In the genomic region with DNA sequence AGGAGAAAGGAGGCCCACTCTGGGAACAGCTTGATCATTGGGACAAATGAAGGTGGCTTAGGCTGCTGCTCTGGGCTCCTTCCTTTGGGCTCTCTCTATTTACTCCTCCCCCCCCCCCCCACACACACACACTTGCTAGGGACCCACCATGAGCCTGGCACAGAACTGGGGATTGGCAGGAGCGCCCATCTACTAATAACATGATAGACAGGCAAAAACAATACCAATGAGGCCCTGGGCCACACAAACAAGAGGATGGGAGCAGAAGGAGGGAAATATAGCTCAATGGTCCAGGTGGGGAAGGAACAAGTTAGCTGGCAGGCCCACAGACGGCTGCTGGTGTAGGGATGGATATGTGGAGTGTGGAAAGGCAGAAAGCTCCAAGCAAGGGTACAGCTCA, we compare ENCODE assay signal across 12 mouse cellular contexts.
DNase-seq lines count a peak whose midpoint lies in the region; ATAC-seq and TF ChIP-seq lines count a peak whose summit lies in the region.
"Had no signal": no experiment of that assay in that cellular context is flagged by ENCODE, and none has a peak within 500 bp of the region (broad histone marks: within the 10 kb centered on the region; RNA-seq: fewer than 3 reads in every experiment).

No protein-coding gene starts in this region.

- H3K4me2 ChIP-seq in forebrain, embryonic 12.5 days = no peak overlapping the region
- H3K4me2 ChIP-seq in forebrain, embryonic 11.5 days (ENCODE audit: low read depth, low read length, severe bottlenecking) = no peak overlapping the region
- no peak overlapping the region for H3K4me2 ChIP-seq in hindbrain, embryonic 11.5 days (replicated peaks; ENCODE audit: low read depth, low read length)
- H3K4me2 ChIP-seq in forebrain, embryonic 13.5 days = no peak overlapping the region
- H3K4me2 ChIP-seq in hindbrain, postnatal 0 days (ENCODE audit: low read depth, low read length) = no peak overlapping the region
- no peak overlapping the region for H3K4me2 ChIP-seq in liver, postnatal 0 days (ENCODE audit: low read depth, low read length)
- H3K4me2 ChIP-seq: embryonic facial prominence, embryonic 13.5 days had no signal

- H3K9me3 ChIP-seq in forebrain, embryonic 12.5 days = no peaks in the 10 kb centered on the region
- H3K9me3 ChIP-seq in forebrain, embryonic 11.5 days (ENCODE audit: control insufficient read depth, low read length) = no peaks in the 10 kb centered on the region
- no peaks in the 10 kb centered on the region for H3K9me3 ChIP-seq in hindbrain, embryonic 10.5 days
- no peaks in the 10 kb centered on the region for H3K9me3 ChIP-seq in hindbrain, embryonic 11.5 days (ENCODE audit: control insufficient read depth, low read length)
- H3K9me3 ChIP-seq in forebrain, embryonic 13.5 days (replicated peaks) = no peaks in the 10 kb centered on the region
- no peaks in the 10 kb centered on the region for H3K9me3 ChIP-seq in hindbrain, postnatal 0 days (ENCODE audit: low read length)
- no peaks in the 10 kb centered on the region for H3K9me3 ChIP-seq in liver, postnatal 0 days (ENCODE audit: low read length)
- H3K9me3 ChIP-seq: embryonic facial prominence, embryonic 13.5 days had no signal

- peaks cover 77% of the 10 kb centered on the region for H3K4me1 ChIP-seq in forebrain, embryonic 12.5 days
- H3K4me1 ChIP-seq in forebrain, embryonic 11.5 days (replicated peaks; ENCODE audit: control insufficient read depth, insufficient read depth, low read length) = peaks cover 31% of the 10 kb centered on the region
- H3K4me1 ChIP-seq in hindbrain, embryonic 10.5 days (replicated peaks) = peaks cover 77% of the 10 kb centered on the region
- peaks cover 17% of the 10 kb centered on the region for H3K4me1 ChIP-seq in hindbrain, embryonic 11.5 days (replicated peaks; ENCODE audit: control insufficient read depth, insufficient read depth, low read length)
- H3K4me1 ChIP-seq in forebrain, embryonic 13.5 days = peaks cover 78% of the 10 kb centered on the region
- H3K4me1 ChIP-seq in hindbrain, postnatal 0 days (ENCODE audit: insufficient read depth, low read length) = peaks cover 40% of the 10 kb centered on the region
- H3K4me1 ChIP-seq in liver, postnatal 0 days (ENCODE audit: insufficient read depth) = peaks cover 15% of the 10 kb centered on the region

- DNase-seq in forebrain, embryonic 11.5 days (ENCODE audit: low spot score) = no peak
- no peak for DNase-seq in hindbrain, embryonic 10.5 days (ENCODE audit: low spot score)
- no peak for DNase-seq in hindbrain, embryonic 11.5 days (ENCODE audit: low spot score)
- no peak for DNase-seq in hindbrain, postnatal 0 days (ENCODE audit: low spot score)
- DNase-seq in liver, postnatal 0 days = no peak
- DNase-seq in kidney, postnatal 25 days = no peak
- DNase-seq: cerebellum, adult 2 months; thymus, postnatal 4 days had no signal

- H3K36me3 ChIP-seq in forebrain, embryonic 12.5 days (replicated peaks) = 0 out of 2 replicates have a peak, but pooled peaks cover 4% of the 10 kb centered on the region
- H3K36me3 ChIP-seq in forebrain, embryonic 11.5 days (ENCODE audit: control insufficient read depth, insufficient read depth, low read length) = no peaks in the 10 kb centered on the region; the same call in 1 of the 2 replicates
- H3K36me3 ChIP-seq in hindbrain, embryonic 10.5 days = peaks cover 48% of the 10 kb centered on the region
- H3K36me3 ChIP-seq in hindbrain, embryonic 11.5 days (ENCODE audit: control insufficient read depth, insufficient read depth, low read length) = no peaks in the 10 kb centered on the region
- 0 out of 2 replicates have a peak, but pooled peaks cover 3% of the 10 kb centered on the region for H3K36me3 ChIP-seq in forebrain, embryonic 13.5 days (ENCODE audit: poor library complexity, severe bottlenecking)
- no peaks in the 10 kb centered on the region for H3K36me3 ChIP-seq in hindbrain, postnatal 0 days (ENCODE audit: insufficient read depth, low read length)
- H3K36me3 ChIP-seq in liver, postnatal 0 days (replicated peaks; ENCODE audit: insufficient read depth, low read length) = no peaks in the 10 kb centered on the region

- ATAC-seq in forebrain, embryonic 12.5 days (ENCODE audit: low FRiP score) = no peak
- ATAC-seq in forebrain, embryonic 11.5 days (replicated peaks; ENCODE audit: low FRiP score) = no peak
- no peak for ATAC-seq in hindbrain, embryonic 11.5 days (ENCODE audit: low FRiP score)
- no peak for ATAC-seq in forebrain, embryonic 13.5 days
- ATAC-seq in hindbrain, postnatal 0 days = no peak
- ATAC-seq in liver, postnatal 0 days = no peak

- no peak for TF ChIP-seq CTCF in hindbrain, postnatal 0 days (IDR thresholded peaks at IDR 0.05; ENCODE audit: low read depth)
- TF ChIP-seq CTCF in liver, postnatal 0 days (IDR thresholded peaks at IDR 0.05; ENCODE audit: low read depth) = no peak

- H3K9ac ChIP-seq in forebrain, embryonic 12.5 days = no peak overlapping the region
- no peak overlapping the region for H3K9ac ChIP-seq in forebrain, embryonic 11.5 days (ENCODE audit: low read length)
- no peak overlapping the region for H3K9ac ChIP-seq in hindbrain, embryonic 11.5 days (ENCODE audit: low read depth, low read length)
- no peak overlapping the region for H3K9ac ChIP-seq in forebrain, embryonic 13.5 days
- H3K9ac ChIP-seq in hindbrain, postnatal 0 days (replicated peaks; ENCODE audit: low read length) = no peak overlapping the region
- no peak overlapping the region for H3K9ac ChIP-seq in liver, postnatal 0 days (replicated peaks)
- H3K9ac ChIP-seq: embryonic facial prominence, embryonic 13.5 days had no signal

- H3K4me3 ChIP-seq in forebrain, embryonic 12.5 days (replicated peaks) = no peak overlapping the region
- no peak overlapping the region for H3K4me3 ChIP-seq in forebrain, embryonic 11.5 days (ENCODE audit: low read depth, low read length)
- H3K4me3 ChIP-seq in hindbrain, embryonic 10.5 days = no peak overlapping the region
- H3K4me3 ChIP-seq in hindbrain, embryonic 11.5 days (ENCODE audit: low read depth, low read length) = no peak overlapping the region
- no peak overlapping the region for H3K4me3 ChIP-seq in forebrain, embryonic 13.5 days
- no peak overlapping the region for H3K4me3 ChIP-seq in hindbrain, postnatal 0 days (ENCODE audit: low read length)
- no peak overlapping the region for H3K4me3 ChIP-seq in liver, postnatal 0 days (ENCODE audit: low read depth, low read length)
- H3K4me3 ChIP-seq: embryonic facial prominence, embryonic 13.5 days had no signal

- H3K27ac ChIP-seq in forebrain, embryonic 12.5 days = peak overlapping the region; percentile 75; the same call in 1 of the 2 replicates
- no peak overlapping the region for H3K27ac ChIP-seq in forebrain, embryonic 11.5 days (ENCODE audit: low read depth, low read length)
- peak overlapping the region; percentile 71; the same call in 1 of the 2 replicates for H3K27ac ChIP-seq in hindbrain, embryonic 10.5 days
- H3K27ac ChIP-seq in hindbrain, embryonic 11.5 days (ENCODE audit: low read depth, low read length) = no peak overlapping the region
- peak overlapping the region; percentile 72; the same call in 1 of the 2 replicates for H3K27ac ChIP-seq in forebrain, embryonic 13.5 days
- peak overlapping the region; percentile 54; the same call in 1 of the 2 replicates for H3K27ac ChIP-seq in hindbrain, postnatal 0 days
- H3K27ac ChIP-seq in liver, postnatal 0 days (ENCODE audit: low read depth) = no peak overlapping the region
- H3K27ac ChIP-seq: embryonic facial prominence, embryonic 13.5 days had no signal

- H3K27me3 ChIP-seq in forebrain, embryonic 12.5 days = no peaks in the 10 kb centered on the region
- H3K27me3 ChIP-seq in forebrain, embryonic 11.5 days (ENCODE audit: control insufficient read depth, insufficient read depth, low read length) = no peaks in the 10 kb centered on the region
- H3K27me3 ChIP-seq in hindbrain, embryonic 10.5 days (ENCODE audit: insufficient read depth, poor library complexity, severe bottlenecking) = no peaks in the 10 kb centered on the region
- no peaks in the 10 kb centered on the region for H3K27me3 ChIP-seq in hindbrain, embryonic 11.5 days (ENCODE audit: control insufficient read depth, insufficient read depth, low read length)
- no peaks in the 10 kb centered on the region for H3K27me3 ChIP-seq in forebrain, embryonic 13.5 days
- H3K27me3 ChIP-seq in hindbrain, postnatal 0 days (ENCODE audit: insufficient read depth, low read length) = no peaks in the 10 kb centered on the region
- H3K27me3 ChIP-seq in liver, postnatal 0 days (ENCODE audit: insufficient read depth, low read length) = no peaks in the 10 kb centered on the region
- H3K27me3 ChIP-seq: CH12.LX; embryonic facial prominence, embryonic 13.5 days had no signal

- TF ChIP-seq EP300 in liver, postnatal 0 days (IDR thresholded peaks at IDR 0.05; ENCODE audit: low read depth) = no peak

- 79% methylated on average over 2 of the region's 2 CpGs for WGBS in forebrain, embryonic 12.5 days
- WGBS in forebrain, embryonic 11.5 days = 87% methylated on average over 2 of the region's 2 CpGs
- WGBS in hindbrain, embryonic 10.5 days = 90% methylated on average over 2 of the region's 2 CpGs
- 84% methylated on average over 2 of the region's 2 CpGs for WGBS in hindbrain, embryonic 11.5 days
- 51% methylated on average over 2 of the region's 2 CpGs for WGBS in forebrain, embryonic 13.5 days
- WGBS in hindbrain, postnatal 0 days = 48% methylated on average over 2 of the region's 2 CpGs
- 78% methylated on average over 2 of the region's 2 CpGs for WGBS in liver, postnatal 0 days (ENCODE audit: insufficient replicate concordance)

Comparison
In these comparisons a context has a peak if more than half of its experiments do, and no peak if none do; other contexts are left out.
1. H3K27ac ChIP-seq: peak in forebrain, embryonic 12.5 days (single experiment), hindbrain, embryonic 10.5 days (single experiment), forebrain, embryonic 13.5 days (single experiment) and hindbrain, postnatal 0 days (single experiment); none in forebrain, embryonic 11.5 days (single experiment), hindbrain, embryonic 11.5 days (single experiment) and liver, postnatal 0 days (single experiment).